Mouse (Mus musculus): ENCODE data around the gene Olfr1359. TPM values are rescaled to one million over a fixed set of nuclear protein-coding genes. Genes with fewer than 3 reads are reported as not detected.
A peak's percentile ranks its signal among the peaks of the same experiment; 100 is the strongest.
"Not testable (repeated sequence)": the region's sequence is repeated elsewhere in the genome, so short reads cannot be mapped to it uniquely, and the experiment has no call there.

Olfr1359 gene
- total RNA-seq, 2 experiments from 2014 or later, result not detected

DNA sequence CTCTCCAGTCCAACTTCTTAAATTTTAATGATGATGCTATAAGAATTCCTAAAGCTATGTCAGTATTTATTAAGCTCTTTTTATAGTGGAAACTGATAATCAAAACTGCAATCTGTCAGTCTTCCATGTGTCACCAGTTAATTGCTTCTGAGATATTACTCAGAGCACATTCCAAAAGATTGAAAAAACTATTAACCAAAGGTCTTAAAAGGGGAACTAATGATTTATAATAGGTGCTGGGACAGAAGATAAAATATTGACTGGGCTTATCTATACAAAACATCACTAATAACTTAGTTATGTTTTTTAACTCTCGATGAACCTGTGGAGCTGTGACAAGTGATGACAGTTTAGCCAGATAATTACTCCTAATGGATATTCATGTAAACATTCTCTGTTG lies 47.1 kb downstream of the Olfr1359 start:
- Histone ChIP-seq H3K4me3 (no peak overlapping the region), H3K27ac (no peak overlapping the region)
- no peak for DNase-seq (ENCODE audit: low spot score in 2 of 2)
- TF ChIP-seq CTCF (conservative IDR thresholded peaks at IDR 0.05), result no peak

DNA sequence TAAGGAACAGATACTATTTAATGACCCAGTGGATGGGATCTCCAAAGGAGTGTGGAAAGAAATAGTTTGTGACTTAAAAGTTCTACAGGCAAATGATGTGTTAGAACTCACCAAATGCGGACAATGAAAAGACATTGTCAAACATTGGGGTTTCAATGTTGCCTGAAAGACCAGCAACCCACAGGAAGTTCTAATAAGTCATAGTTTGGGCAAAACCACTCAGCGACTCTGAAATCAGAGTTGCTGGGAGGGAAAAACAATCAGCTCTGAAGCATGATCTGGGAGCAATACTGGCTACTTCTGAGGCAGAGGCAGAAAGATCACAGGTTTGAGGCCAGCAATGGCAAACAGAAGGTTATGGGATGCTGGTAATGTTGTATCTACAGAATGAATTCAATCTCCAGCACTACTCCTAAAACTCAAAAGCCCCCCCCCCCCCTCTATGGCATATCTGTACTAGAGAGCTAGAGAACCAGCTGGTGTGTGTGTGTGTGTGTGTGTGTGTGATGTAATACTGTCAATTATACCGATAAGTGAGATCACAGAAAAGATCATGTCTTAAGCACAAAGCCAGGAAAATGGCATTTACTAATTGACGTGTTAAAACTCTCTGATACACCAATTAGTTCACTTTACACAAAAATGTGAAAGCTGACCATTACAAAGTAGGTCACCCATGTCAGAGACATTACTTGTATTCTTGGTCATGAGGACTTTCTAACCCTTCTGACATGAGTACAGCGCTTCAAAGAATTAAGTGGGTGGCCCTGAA lies 51.7 kb downstream of the Olfr1359 start:
- Histone ChIP-seq H3K4me3 (peak overlapping the region; percentile 68), H3K27ac (peak overlapping the region; percentile 48; the same call in 1 of the 2 replicates)
- DNase-seq (ENCODE audit: low spot score in 2 of 2), result no peak
- no peak for TF ChIP-seq CTCF (conservative IDR thresholded peaks at IDR 0.05)

DNA sequence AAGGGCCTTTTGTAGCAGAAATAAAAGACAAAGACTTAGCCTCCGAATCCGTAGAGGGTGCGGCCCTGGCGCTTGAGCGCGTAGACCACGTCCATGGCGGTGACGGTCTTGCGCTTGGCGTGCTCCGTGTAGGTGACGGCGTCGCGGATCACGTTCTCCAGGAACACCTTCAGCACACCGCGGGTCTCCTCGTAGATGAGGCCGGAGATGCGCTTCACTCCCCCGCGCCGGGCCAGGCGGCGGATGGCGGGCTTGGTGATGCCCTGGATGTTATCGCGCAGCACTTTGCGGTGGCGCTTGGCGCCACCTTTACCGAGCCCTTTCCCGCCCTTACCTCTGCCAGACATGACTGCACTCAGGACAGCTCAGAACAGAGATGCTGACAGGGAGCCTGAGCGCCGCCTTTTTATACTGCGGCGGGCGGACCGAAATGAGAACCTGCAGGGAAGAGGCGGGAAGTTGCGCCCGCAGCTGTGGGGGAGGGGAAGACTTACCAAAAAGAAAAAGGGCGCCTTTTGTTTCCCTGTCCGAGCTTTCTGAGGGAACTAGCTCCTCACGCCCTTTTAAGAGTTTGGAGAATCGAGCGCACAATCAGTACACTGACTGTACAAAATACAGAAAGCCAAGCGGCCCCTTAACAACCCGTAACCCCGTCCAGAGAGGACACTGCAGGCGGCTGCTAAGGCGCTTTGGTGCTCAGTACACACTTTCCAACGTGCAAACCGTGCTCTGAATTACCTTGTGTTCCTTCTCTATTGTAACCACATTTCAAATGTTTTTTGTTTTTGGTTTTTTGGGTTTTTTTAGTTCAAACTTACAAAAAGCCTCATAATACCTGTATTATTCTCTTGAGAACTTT lies 52.5 kb downstream of the Olfr1359 start, which contains the start of gene Hist1h4k:
Gene Hist1h4k (minus strand): TSS at position 347 of the 859 bp plus-strand sequence.
- H3K27ac ChIP-seq, result peak within 1 kb of the TSS; percentile 57
- H3K4me3 ChIP-seq, result peak within 1 kb of the TSS; percentile 68
- DNase-seq (ENCODE audit: low spot score in 2 of 2), result peak; percentile 91 to 94

DNA sequence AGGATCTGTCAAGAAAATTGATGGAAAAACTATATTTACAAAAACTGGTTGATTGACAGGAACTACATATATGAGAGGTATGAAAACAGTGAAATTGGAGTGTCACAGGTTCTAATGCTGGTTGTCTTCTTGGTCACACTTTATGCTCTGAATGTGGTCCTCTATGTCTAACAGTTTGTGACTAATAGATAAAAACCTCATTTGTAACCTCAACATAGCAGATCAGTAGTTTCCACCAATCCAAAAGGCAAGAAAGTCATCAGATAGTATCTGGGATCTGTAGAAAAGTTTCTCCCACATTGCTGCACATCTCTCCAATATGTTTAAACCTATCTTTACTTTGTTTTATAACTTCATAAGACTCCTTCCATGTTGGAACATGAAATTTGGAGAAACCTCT lies 53.5 kb downstream of the Olfr1359 start:
- Histone ChIP-seq H3K27ac (no peak overlapping the region), H3K4me3 (no peak overlapping the region)
- DNase-seq (ENCODE audit: low spot score in 2 of 2), result no peak
- TF ChIP-seq CTCF (conservative IDR thresholded peaks at IDR 0.05), result no peak

DNA sequence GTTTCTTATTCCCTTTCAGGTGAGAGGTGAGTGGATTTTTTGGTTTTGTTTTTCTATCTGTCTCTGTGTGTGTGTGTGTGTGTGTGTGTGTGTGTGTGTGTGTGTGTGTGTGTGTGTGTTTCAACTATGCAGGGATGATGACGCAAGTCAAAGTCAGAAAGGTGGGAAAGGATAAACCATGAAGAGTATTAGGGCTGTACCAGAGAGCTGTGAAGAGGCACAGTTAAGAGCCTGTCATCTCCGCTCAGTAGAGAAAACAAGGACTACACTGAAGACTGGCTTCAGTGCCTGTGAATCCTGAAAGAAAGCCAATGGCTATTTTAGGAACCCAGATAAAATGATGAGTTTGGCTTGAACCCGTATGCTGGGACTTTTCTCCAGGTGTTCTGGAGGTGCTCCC lies 53.9 kb downstream of the Olfr1359 start:
- Histone ChIP-seq H3K4me3 (no peak overlapping the region), H3K27ac (no peak overlapping the region)
- TF ChIP-seq CTCF (conservative IDR thresholded peaks at IDR 0.05), result no peak
- DNase-seq (ENCODE audit: low spot score in 2 of 2), result no peak

DNA sequence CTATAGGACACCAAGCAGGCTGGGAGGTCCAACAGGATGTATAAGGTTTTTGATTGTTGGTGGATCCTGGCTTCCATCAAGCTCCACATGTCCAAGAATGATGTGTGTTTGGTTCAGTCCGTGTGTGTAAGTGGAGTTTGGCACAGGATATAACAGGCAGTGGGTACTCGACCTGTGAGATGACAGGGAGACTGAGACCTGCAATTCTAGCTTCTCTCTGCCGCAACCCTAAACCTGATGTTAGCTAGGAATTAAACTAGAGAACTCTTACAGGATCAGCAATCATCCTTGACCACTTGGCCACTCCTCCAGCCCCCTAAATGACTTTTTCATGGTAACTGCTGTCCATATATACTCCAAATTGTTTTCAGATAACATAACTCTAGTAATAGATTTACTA lies 54.4 kb downstream of the Olfr1359 start:
- H3K27ac ChIP-seq, result no peak overlapping the region
- no peak for TF ChIP-seq CTCF (conservative IDR thresholded peaks at IDR 0.05)
- H3K4me3 ChIP-seq, result no peak overlapping the region
- no peak for DNase-seq (ENCODE audit: low spot score in 2 of 2)

DNA sequence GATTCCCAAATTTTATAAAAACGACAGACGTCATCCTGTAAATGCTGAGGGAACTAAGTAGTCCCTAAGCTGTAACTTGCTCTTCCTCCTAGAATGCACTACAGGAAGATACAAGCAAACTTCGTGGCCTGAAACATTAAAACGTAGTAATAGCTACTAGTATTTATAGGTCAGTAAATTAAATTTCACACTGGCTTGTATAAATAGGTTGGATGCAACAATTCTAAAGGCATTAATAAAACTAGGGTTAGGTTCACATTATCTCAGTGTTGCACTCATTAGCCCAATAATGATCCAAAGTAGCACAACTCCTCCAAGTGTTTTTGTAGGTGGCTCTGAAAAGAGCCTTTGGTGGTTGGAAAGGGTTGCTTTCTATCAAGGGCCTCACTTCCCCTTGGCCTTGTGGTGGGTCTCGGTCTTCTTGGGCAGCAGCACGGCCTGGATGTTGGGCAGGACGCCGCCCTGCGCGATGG lies 55.2 kb downstream of the Olfr1359 start:
- DNase-seq (ENCODE audit: low spot score in 2 of 2), result no peak
- Histone ChIP-seq H3K27ac (peak overlapping the region; percentile 85), H3K4me3 (peak overlapping the region; percentile 51)
- TF ChIP-seq CTCF (conservative IDR thresholded peaks at IDR 0.05), result no peak

DNA sequence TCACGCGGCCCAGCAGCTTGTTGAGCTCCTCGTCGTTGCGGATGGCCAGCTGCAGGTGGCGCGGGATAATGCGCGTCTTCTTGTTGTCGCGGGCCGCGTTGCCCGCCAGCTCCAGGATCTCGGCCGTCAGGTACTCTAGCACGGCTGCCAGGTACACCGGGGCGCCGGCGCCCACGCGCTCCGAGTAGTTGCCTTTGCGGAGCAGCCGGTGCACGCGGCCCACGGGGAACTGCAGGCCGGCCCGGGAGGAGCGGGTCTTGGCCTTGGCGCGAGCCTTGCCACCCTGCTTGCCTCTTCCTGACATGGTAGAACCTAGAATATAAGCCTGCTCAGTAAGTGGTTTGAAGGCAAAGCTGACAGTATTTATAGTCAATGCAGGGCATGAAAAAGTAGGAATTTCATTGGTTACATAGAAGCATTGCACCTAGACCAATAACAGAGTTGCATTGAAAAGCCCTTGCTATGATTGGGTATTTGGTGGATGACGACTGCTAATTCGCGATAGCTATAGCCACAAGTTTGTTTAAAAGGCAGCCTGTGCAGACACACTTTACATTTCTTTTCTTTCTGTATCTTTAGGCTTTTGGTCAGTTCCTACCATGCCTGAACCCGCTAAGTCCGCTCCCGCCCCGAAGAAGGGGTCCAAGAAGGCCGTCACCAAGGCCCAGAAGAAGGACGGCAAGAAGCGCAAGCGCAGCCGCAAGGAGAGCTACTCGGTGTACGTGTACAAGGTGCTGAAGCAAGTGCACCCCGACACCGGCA lies 55.8 kb downstream of the Olfr1359 start, which contains the start of the genes Hist1h2ak and Hist1h2bn:
Gene Hist1h2ak (minus strand): TSS at position 304 of the 762 bp plus-strand sequence.
Gene Hist1h2bn (plus strand): TSS at position 600 of the 762 bp plus-strand sequence.
- H3K4me3 ChIP-seq, result peak within 1 kb of the TSS; percentile 51
- H3K27ac ChIP-seq, result peak within 1 kb of the TSS; percentile 85
- TF ChIP-seq CTCF (conservative IDR thresholded peaks at IDR 0.05), result 0 out of 2 replicates have a peak, but pooled peaks have one; percentile 33
- peak; percentile 70 to 91 for DNase-seq (ENCODE audit: low spot score in 2 of 2)

DNA sequence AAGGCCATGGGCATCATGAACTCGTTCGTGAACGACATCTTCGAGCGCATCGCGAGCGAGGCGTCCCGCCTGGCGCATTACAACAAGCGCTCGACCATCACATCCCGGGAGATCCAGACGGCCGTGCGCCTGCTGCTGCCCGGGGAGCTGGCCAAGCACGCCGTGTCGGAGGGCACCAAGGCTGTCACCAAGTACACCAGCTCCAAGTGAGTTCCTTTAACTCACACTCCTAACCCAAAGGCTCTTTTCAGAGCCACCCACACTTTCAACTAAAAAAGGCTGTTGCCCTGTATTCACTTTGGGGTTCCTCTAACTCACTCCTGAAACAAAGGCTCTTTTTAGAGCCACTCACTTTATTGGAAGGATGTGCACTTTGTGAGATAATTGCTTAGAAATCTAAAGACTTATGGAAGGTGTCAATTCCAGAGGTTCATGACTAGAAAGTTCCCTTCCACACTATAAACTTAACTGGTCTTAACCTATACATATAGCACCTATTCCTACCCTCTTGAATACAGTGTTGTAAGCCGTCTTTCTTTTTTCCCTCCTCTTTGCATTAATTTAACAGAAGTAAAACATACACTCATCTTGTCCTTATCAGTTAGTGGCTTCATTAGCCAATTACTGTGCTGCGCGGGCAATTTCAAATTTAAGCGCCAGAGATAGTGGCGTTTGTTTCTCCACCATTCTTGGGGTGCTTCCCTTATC lies 56.5 kb downstream of the Olfr1359 start:
- peak; percentile 21 to 29 for DNase-seq (ENCODE audit: low spot score in 2 of 2)
- peak overlapping the region; percentile 51 for H3K4me3 ChIP-seq
- H3K27ac ChIP-seq, result not testable (repeated sequence)

DNA sequence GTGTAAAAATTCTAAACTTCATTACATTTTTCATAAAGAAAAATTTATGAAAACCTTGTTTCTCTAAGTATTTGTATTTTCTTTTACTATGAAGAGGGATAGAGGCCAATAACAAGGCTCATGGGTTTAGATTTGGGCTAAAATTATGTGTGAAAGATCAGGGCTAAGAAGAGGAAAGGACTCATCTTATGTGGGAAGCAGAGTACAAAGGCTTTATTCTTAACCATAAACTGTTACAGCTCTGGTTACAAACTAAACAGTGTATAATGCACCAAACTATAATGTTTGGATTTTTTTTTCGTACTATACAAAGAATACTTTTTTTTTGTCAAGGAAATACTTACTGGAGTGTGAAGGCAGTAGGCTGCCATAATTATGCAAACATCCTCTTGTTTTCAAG lies 57.8 kb downstream of the Olfr1359 start:
- TF ChIP-seq CTCF (conservative IDR thresholded peaks at IDR 0.05), result no peak
- no peak overlapping the region for H3K4me3 ChIP-seq
- H3K27ac ChIP-seq, result no peak overlapping the region
- DNase-seq (ENCODE audit: low spot score in 2 of 2), result no peak

Small RNA genes lying within 50 kb of the gene (microRNA-seq; reads per million reads assigned to microRNA genes)
- 0 reads per million in 2 experiments for gene Gm44357
- 0 reads per million in 2 experiments for gene Gm44367
- gene Gm44454, result 0 reads per million in 2 experiments

Other genes with a start within 250 kb of the Olfr1359 start
- gene Zscan26, start 244.4 kb upstream of the Olfr1359 start, total RNA-seq (2021), result 10 to 100 TPM; 55.4 to 55.9 TPM
- under 1 TPM; 0.56 to 0.92 TPM for gene Nkapl, start 229.6 kb upstream of the Olfr1359 start, total RNA-seq (2021)
- 1 to 10 TPM; 6.5 TPM for gene Zkscan4, start 219.2 kb upstream of the Olfr1359 start, total RNA-seq (2021)
- gene Gm10065, start 218.7 kb upstream of the Olfr1359 start, total RNA-seq (2021), result not detected
- 10 to 100 TPM; 19.4 to 21.2 TPM for gene AK157302, start 202.9 kb upstream of the Olfr1359 start, total RNA-seq (2021)
- 10 to 100 TPM; 59.2 to 60.9 TPM for gene Gm11273, start 196.7 kb upstream of the Olfr1359 start, total RNA-seq (2021)
- 10 to 100 TPM; 20.2 to 23.4 TPM for gene Zkscan8, start 167.0 kb upstream of the Olfr1359 start, total RNA-seq (2021)
- gene Olfr1366, start 155.3 kb upstream of the Olfr1359 start, total RNA-seq (2021), result not detected
- not detected for gene Olfr1535, start 138.2 kb upstream of the Olfr1359 start, total RNA-seq (2021)
- not detected for gene Olfr1364, start 116.4 kb upstream of the Olfr1359 start, total RNA-seq (2021)
- not detected for gene Olfr1362, start 84.1 kb upstream of the Olfr1359 start, total RNA-seq (2021)
- not detected for gene Olfr11, start 55.6 kb upstream of the Olfr1359 start, total RNA-seq (2021)
- gene Olfr1361, start 34.7 kb upstream of the Olfr1359 start, total RNA-seq (2021), result not detected
- not detected for gene Olfr1360, start 20.7 kb upstream of the Olfr1359 start, total RNA-seq (2021)
- gene Hist1h2bl, start 18.0 kb downstream of the Olfr1359 start, total RNA-seq (2021), result 10 to 100 TPM; 25.0 to 36.7 TPM
- gene Hist1h2ai, start 18.3 kb downstream of the Olfr1359 start, total RNA-seq (2021), result 10 to 100 TPM; 27.6 to 54.9 TPM
- gene Hist1h3h, start 19.5 kb downstream of the Olfr1359 start, total RNA-seq (2021), result 10 to 100 TPM; 51.3 to 58.2 TPM
- gene Hist1h2bm, start 23.9 kb downstream of the Olfr1359 start, total RNA-seq (2021), result 1 to 10 TPM; 4.2 to 8.2 TPM
- gene Hist1h4j, start 37.0 kb downstream of the Olfr1359 start, total RNA-seq (2021), result 10 to 100 TPM; 16.7 to 19.3 TPM
- gene Hist1h4k, start 52.4 kb downstream of the Olfr1359 start, total RNA-seq (2021), result 100 to 1,000 TPM; 269 to 298 TPM
- gene Hist1h2ak, start 55.7 kb downstream of the Olfr1359 start, total RNA-seq (2021), result 10 to 100 TPM; 15.1 TPM
- gene Hist1h2bn, start 56.0 kb downstream of the Olfr1359 start, total RNA-seq (2021), result 1 to 10 TPM; 8.3 to 9.4 TPM
- gene Hist1h1b, start 82.5 kb downstream of the Olfr1359 start, total RNA-seq (2021), result 1 to 10 TPM; 6.3 to 8.1 TPM
- 10 to 100 TPM; 61.0 to 71.7 TPM for gene Hist1h3i, start 85.3 kb downstream of the Olfr1359 start, total RNA-seq (2021)
- gene Hist1h2an, start 89.1 kb downstream of the Olfr1359 start, total RNA-seq (2021), result 1 to 10 TPM in 1 of 2 experiments, not detected in 1; 2.8 TPM
- gene Hist1h2bp, start 89.3 kb downstream of the Olfr1359 start, total RNA-seq (2021), result 1 to 10 TPM; 6.8 to 8.1 TPM
- 10 to 100 TPM; 39.6 to 42.1 TPM for gene Hist1h2bq, start 112.1 kb downstream of the Olfr1359 start, total RNA-seq (2021)
- gene Hist1h2ao, start 112.4 kb downstream of the Olfr1359 start, total RNA-seq (2021), result 10 to 100 TPM; 30.7 to 36.0 TPM
- gene Hist1h4m, start 113.6 kb downstream of the Olfr1359 start, total RNA-seq (2021), result 100 to 1,000 TPM; 247 to 254 TPM
- gene Hist1h4n, start 134.1 kb downstream of the Olfr1359 start, total RNA-seq (2021), result 10 to 100 TPM; 26.5 to 46.4 TPM
- 10 to 100 TPM; 11.3 to 15.9 TPM for gene Hist1h2ap, start 135.4 kb downstream of the Olfr1359 start, total RNA-seq (2021)
- 10 to 100 TPM; 38.6 to 42.0 TPM for gene Hist1h2br, start 135.6 kb downstream of the Olfr1359 start, total RNA-seq (2021)
- gene Zfp184, start 247.0 kb downstream of the Olfr1359 start, total RNA-seq (2021), result 1 to 10 TPM; 3.5 to 4.6 TPM